Mouse (Mus musculus) G1E (cell line): ENCODE results near the gene Fam92b.

Experiments used
- CTCF ChIP-seq: IDR thresholded peaks from 2 replicates; pipeline ENCODE4 v1.5.1; 2012; ENCODE audit warnings: low read depth, low read length, inconsistent platforms, mixed read lengths
- GATA1 ChIP-seq: IDR thresholded peaks from 2 replicates; pipeline ENCODE4 v1.6.1; 2012; ENCODE audit warnings: borderline replicate concordance, low read length, inconsistent platforms, mixed read lengths
- TAL1 ChIP-seq: conservative IDR thresholded peaks from 2 replicates; pipeline ENCODE4 v1.6.1; 2012; ENCODE audit warnings: low read depth, low read length, inconsistent platforms, mixed read lengths

- TF ChIP-seq CTCF (no peak), GATA1 (no peak), TAL1 (no peak)
Measured at GRCm38 (mm10) chr8:120192118-120192517, 14.9 kb upstream of the Fam92b start.
